Comparison of ENCODE assay signal across 8 mouse cellular contexts in genomic region chr11:120673594-120674122, GRCm38 (mm10). TPM values are rescaled to one million over a fixed set of nuclear protein-coding genes. Genes with fewer than 3 reads are reported as not detected.
DNase-seq lines count a peak whose midpoint lies in the region; ATAC-seq and TF ChIP-seq lines count a peak whose summit lies in the region.

No protein-coding gene starts in this region.

- H3K9ac ChIP-seq in kidney, embryonic 14.5 days (ENCODE audit: low read depth, low read length), result peak overlapping the region; percentile 79
- H3K9ac ChIP-seq in hindbrain, embryonic 12.5 days, result peak overlapping the region; percentile 78
- H3K9ac ChIP-seq in midbrain, embryonic 13.5 days (replicated peaks), result peak overlapping the region; percentile 80

- H3K4me1 ChIP-seq in kidney, embryonic 14.5 days (ENCODE audit: control insufficient read depth, insufficient read depth, low read length), result peaks cover 9% of the 10 kb centered on the region
- peaks cover 2% of the 10 kb centered on the region; the same call in 1 of the 2 replicates for H3K4me1 ChIP-seq in bone marrow, adult 2 months (ENCODE audit: control insufficient read depth, insufficient read depth, low read length)
- H3K4me1 ChIP-seq in hindbrain, embryonic 12.5 days, result peaks cover 10% of the 10 kb centered on the region
- H3K4me1 ChIP-seq in midbrain, embryonic 13.5 days (replicated peaks), result peaks cover 25% of the 10 kb centered on the region

- peaks cover 17% of the 10 kb centered on the region for H3K36me3 ChIP-seq in kidney, embryonic 14.5 days (ENCODE audit: control insufficient read depth, insufficient read depth, low read length)
- H3K36me3 ChIP-seq in hindbrain, embryonic 12.5 days, result peaks cover 27% of the 10 kb centered on the region
- H3K36me3 ChIP-seq in midbrain, embryonic 13.5 days, result peaks cover 24% of the 10 kb centered on the region

- no peak for TF ChIP-seq POLR2A in bone marrow, adult 2 months (IDR thresholded peaks at IDR 0.05; ENCODE audit: borderline replicate concordance, control insufficient read depth, low read depth, low read length)

- ATAC-seq in kidney, embryonic 14.5 days (ENCODE audit: low FRiP score, low TSS enrichment), result peak; percentile 8; the same call in 1 of the 2 replicates
- peak; percentile 39 for ATAC-seq in hindbrain, embryonic 12.5 days (ENCODE audit: low FRiP score)
- peak; percentile 54 for ATAC-seq in midbrain, embryonic 13.5 days
- ATAC-seq in cerebellum, adult (ENCODE audit: insufficient number of reproducible peaks, low FRiP score, low TSS enrichment), result no peak

- no peaks in the 10 kb centered on the region for H3K27me3 ChIP-seq in kidney, embryonic 14.5 days (ENCODE audit: control insufficient read depth, insufficient read depth, low read length)
- H3K27me3 ChIP-seq in hindbrain, embryonic 12.5 days, result no peaks in the 10 kb centered on the region
- no peaks in the 10 kb centered on the region for H3K27me3 ChIP-seq in midbrain, embryonic 13.5 days

- H3K9me3 ChIP-seq in kidney, embryonic 14.5 days (ENCODE audit: control insufficient read depth, low read length), result no peaks in the 10 kb centered on the region
- H3K9me3 ChIP-seq in hindbrain, embryonic 12.5 days (replicated peaks), result no peaks in the 10 kb centered on the region
- no peaks in the 10 kb centered on the region for H3K9me3 ChIP-seq in midbrain, embryonic 13.5 days

- 40% methylated on average over 12 of the region's 12 CpGs for WGBS in kidney, embryonic 14.5 days
- WGBS in bone marrow, adult 2 months, result 30% methylated on average over 12 of the region's 12 CpGs
- 41% methylated on average over 12 of the region's 12 CpGs for WGBS in hindbrain, embryonic 12.5 days
- 37% methylated on average over 12 of the region's 12 CpGs for WGBS in midbrain, embryonic 13.5 days

- H3K4me2 ChIP-seq in kidney, embryonic 14.5 days (replicated peaks; ENCODE audit: low read depth, low read length), result peak overlapping the region; percentile 60
- H3K4me2 ChIP-seq in hindbrain, embryonic 12.5 days (replicated peaks), result peak overlapping the region; percentile 80
- peak overlapping the region; percentile 91 for H3K4me2 ChIP-seq in midbrain, embryonic 13.5 days (replicated peaks)

- no peak for DNase-seq in kidney, adult 11 months
- no peak for DNase-seq in embryo, embryonic 10 days (ENCODE audit: low spot score)
- no peak for DNase-seq in embryo, embryonic 11 days

- peak overlapping the region; percentile 57; the same call in 1 of the 2 replicates for H3K27ac ChIP-seq in kidney, embryonic 14.5 days (ENCODE audit: low read depth, low read length)
- H3K27ac ChIP-seq in bone marrow, adult 2 months (ENCODE audit: control insufficient read depth, insufficient read depth, low read depth, low read length, poor library complexity), result peak overlapping the region; percentile 96
- peak overlapping the region; percentile 91 for H3K27ac ChIP-seq in hindbrain, embryonic 12.5 days
- H3K27ac ChIP-seq in midbrain, embryonic 13.5 days, result peak overlapping the region; percentile 92

- no peak for TF ChIP-seq CTCF in bone marrow, adult 2 months (IDR thresholded peaks at IDR 0.05; ENCODE audit: control insufficient read depth, insufficient read depth, low read length)

- peak overlapping the region; percentile 67 for H3K4me3 ChIP-seq in kidney, embryonic 14.5 days (ENCODE audit: low read length)
- H3K4me3 ChIP-seq in bone marrow, adult 2 months (replicated peaks; ENCODE audit: control insufficient read depth, low read depth, low read length), result peak overlapping the region; percentile 84
- H3K4me3 ChIP-seq in hindbrain, embryonic 12.5 days, result peak overlapping the region; percentile 73
- peak overlapping the region; percentile 74 for H3K4me3 ChIP-seq in midbrain, embryonic 13.5 days (replicated peaks)

RNA-seq across cellular contexts. Expression of gene Aspscr1, which starts 0.9 kb away (rescaled TPM):
- 107 and 124 TPM in 2 replicates for polyA plus RNA-seq in kidney, embryonic 14.5 days (2014; fragmentation: Nextera tagmentation; extraction: Ambion mirVana)
- polyA plus RNA-seq in bone marrow, adult 2 months (2011; ENCODE audit: insufficient read depth, insufficient read length, low replicate concordance, missing spikeins), result 82.0 and 94.3 TPM in 2 replicates
- 144 and 151 TPM in 2 replicates for polyA plus RNA-seq in hindbrain, embryonic 12.5 days (2016; fragmentation: Nextera tagmentation; extraction: Ambion mirVana)
- 149 and 154 TPM in 2 replicates for polyA plus RNA-seq in midbrain, embryonic 13.5 days (2015; fragmentation: Nextera tagmentation; extraction: Ambion mirVana)

RNA-seq across cellular contexts. Expression of gene Notum, which starts 12.7 kb away (rescaled TPM):
- 6.9 and 9.9 TPM in 2 replicates for polyA plus RNA-seq in kidney, embryonic 14.5 days (2014; fragmentation: Nextera tagmentation; extraction: Ambion mirVana)
- not detected in 2 replicates for polyA plus RNA-seq in bone marrow, adult 2 months (2011; ENCODE audit: insufficient read depth, insufficient read length, low replicate concordance, missing spikeins)
- 1.7 and 3.0 TPM in 2 replicates for polyA plus RNA-seq in hindbrain, embryonic 12.5 days (2016; fragmentation: Nextera tagmentation; extraction: Ambion mirVana)
- polyA plus RNA-seq in midbrain, embryonic 13.5 days (2015; fragmentation: Nextera tagmentation; extraction: Ambion mirVana), result 0.46 and 0.65 TPM in 2 replicates

RNA-seq across cellular contexts. Expression of gene Myadml2, which starts 25.7 kb away (rescaled TPM):
- polyA plus RNA-seq in kidney, embryonic 14.5 days (2014; fragmentation: Nextera tagmentation; extraction: Ambion mirVana), result not detected in 2 replicates
- 6.7 TPM in 1 of 2 replicates, not detected in the other for polyA plus RNA-seq in bone marrow, adult 2 months (2011; ENCODE audit: insufficient read depth, insufficient read length, low replicate concordance, missing spikeins)
- 0.39 and 0.60 TPM in 2 replicates for polyA plus RNA-seq in hindbrain, embryonic 12.5 days (2016; fragmentation: Nextera tagmentation; extraction: Ambion mirVana)
- 0.78 and 0.84 TPM in 2 replicates for polyA plus RNA-seq in midbrain, embryonic 13.5 days (2015; fragmentation: Nextera tagmentation; extraction: Ambion mirVana)

RNA-seq across cellular contexts. Expression of gene Pycr1, which starts 30.1 kb away (rescaled TPM):
- polyA plus RNA-seq in kidney, embryonic 14.5 days (2014; fragmentation: Nextera tagmentation; extraction: Ambion mirVana), result 19.9 and 21.8 TPM in 2 replicates
- 2.3 TPM in 1 of 2 replicates, not detected in the other for polyA plus RNA-seq in bone marrow, adult 2 months (2011; ENCODE audit: insufficient read depth, insufficient read length, low replicate concordance, missing spikeins)
- 28.5 and 28.8 TPM in 2 replicates for polyA plus RNA-seq in hindbrain, embryonic 12.5 days (2016; fragmentation: Nextera tagmentation; extraction: Ambion mirVana)
- polyA plus RNA-seq in midbrain, embryonic 13.5 days (2015; fragmentation: Nextera tagmentation; extraction: Ambion mirVana), result 23.2 and 25.0 TPM in 2 replicates

RNA-seq across cellular contexts. Expression of gene Cenpx, which starts 39.9 kb away (rescaled TPM):
- 157 and 195 TPM in 2 replicates for polyA plus RNA-seq in kidney, embryonic 14.5 days (2014; fragmentation: Nextera tagmentation; extraction: Ambion mirVana)
- 39.2 and 57.8 TPM in 2 replicates for polyA plus RNA-seq in bone marrow, adult 2 months (2011; ENCODE audit: insufficient read depth, insufficient read length, low replicate concordance, missing spikeins)
- 106 and 113 TPM in 2 replicates for polyA plus RNA-seq in hindbrain, embryonic 12.5 days (2016; fragmentation: Nextera tagmentation; extraction: Ambion mirVana)
- polyA plus RNA-seq in midbrain, embryonic 13.5 days (2015; fragmentation: Nextera tagmentation; extraction: Ambion mirVana), result 99.9 and 112 TPM in 2 replicates
